Mouse (Mus musculus) stomach, embryonic 16.5 days (tissue): ENCODE data around the gene Neurod2. TPM values are rescaled to one million over a fixed set of nuclear protein-coding genes. Genes with fewer than 3 reads are reported as not detected.
A peak's percentile ranks its signal among the peaks of the same experiment; 100 is the strongest.

Source experiments
- ATAC-seq: fragments of 200-750 bp; cut with Nextera tagmentation; 2 replicates; pipeline ENCODE4 v1.8.0; 2017; ENCODE audit warnings: moderate number of reproducible peaks, moderate TSS enrichment; ENCODE audit not compliant: insufficient read depth, low FRiP score
- H3K27ac ChIP-seq: fragments of 300-500 bp; sonication (generic); 2 replicates; pipeline ENCODE4 v1.5.1; 2014; ENCODE audit warnings: low read length
- H3K27me3 ChIP-seq: fragments of 300-500 bp; sonication (generic); 2 replicates; pipeline ENCODE4 v1.6.1; 2014; ENCODE audit warnings: low read length, control low read depth, mixed read lengths; ENCODE audit not compliant: control insufficient read depth, insufficient read depth
- H3K36me3 ChIP-seq: fragments of 300-500 bp; sonication (generic); 2 replicates; pipeline ENCODE4 v1.6.1; 2014; ENCODE audit warnings: low read length; ENCODE audit not compliant: control insufficient read depth, insufficient read depth
- H3K4me1 ChIP-seq: fragments of 300-500 bp; sonication (generic); 2 replicates; pipeline ENCODE4 v1.6.1; 2014; ENCODE audit warnings: low read length, control low read depth, mixed read lengths; ENCODE audit not compliant: control insufficient read depth, insufficient read depth
- H3K4me2 ChIP-seq: fragments of 300-500 bp; sonication (generic); 2 replicates; pipeline ENCODE4 v1.6.1; 2014; ENCODE audit warnings: low read depth, low read length, mixed read lengths
- H3K4me3 ChIP-seq: fragments of 300-500 bp; sonication (generic); replicated peaks from 2 replicates; pipeline ENCODE4 v1.5.1; 2014; ENCODE audit warnings: mild to moderate bottlenecking, low read length
- H3K9ac ChIP-seq: fragments of 300-500 bp; sonication (generic); 2 replicates; pipeline ENCODE4 v1.6.1; 2014; ENCODE audit warnings: low read length
- H3K9me3 ChIP-seq: fragments of 300-500 bp; sonication (generic); replicated peaks from 2 replicates; pipeline ENCODE4 v1.6.1; 2016; ENCODE audit warnings: low read length, control low read depth; ENCODE audit not compliant: control insufficient read depth
- WGBS: fragments of 180-500 bp; shearing (Covaris S2); extraction: QIAGEN DNeasy Blood & Tissue Kit; methylation state at CpG from one replicate; pipeline ENCODE4 v1.1.7; 2014; 5-methylcytosine and 5-hydroxymethylcytosine counted together
- polyA plus RNA-seq: library from polyadenylated mRNA; unstranded; fragments of >200 nt; fragmentation: Nextera tagmentation; extraction: Ambion mirVana; gene quantifications from 2 replicates; pipeline ENCODE4 v1.2.1, GENCODE M21; 2015

Neurod2 gene
- polyA plus RNA-seq, 1 experiment from 2014 or later, result not detected

DNA sequence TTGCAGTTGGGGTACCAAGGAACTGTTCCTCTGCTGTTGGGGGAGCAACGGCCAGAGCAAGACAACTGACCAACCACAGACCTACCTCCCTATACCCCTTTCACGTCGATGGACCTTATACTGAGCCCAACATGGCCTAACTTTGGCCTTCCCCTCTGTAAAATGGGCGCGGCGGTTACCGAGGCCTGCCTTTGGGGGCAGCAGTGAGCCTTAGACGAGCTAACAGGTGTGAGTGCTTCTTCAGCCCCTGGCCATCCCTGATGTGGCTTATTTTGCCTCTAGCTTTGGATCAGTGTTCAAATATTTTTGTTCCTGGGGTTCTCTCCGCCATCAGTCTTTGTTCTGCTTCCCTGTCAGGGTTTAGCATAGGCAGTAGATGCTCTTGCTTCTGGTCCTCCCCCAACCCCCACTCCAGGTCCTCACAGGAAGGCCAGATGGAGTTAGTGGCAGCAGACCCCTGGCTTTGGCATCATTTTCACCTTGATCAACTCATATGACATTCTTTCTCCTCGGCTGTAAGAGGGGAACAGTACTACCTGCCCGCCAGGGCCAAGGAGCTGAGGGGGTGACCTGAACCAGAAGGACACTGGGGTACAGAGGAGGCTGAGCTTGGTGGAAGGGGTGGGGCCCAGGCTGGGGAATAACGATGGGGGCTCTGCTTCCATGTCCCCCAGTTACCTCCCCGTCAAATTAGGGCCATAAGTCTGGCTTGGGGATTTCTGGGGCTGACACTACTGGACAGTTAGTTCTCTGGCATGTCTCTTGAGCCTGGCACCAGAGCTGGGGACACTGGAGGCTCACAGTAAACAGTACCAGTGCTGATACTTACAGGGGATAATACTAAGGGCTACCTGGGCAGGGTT is 7.0 kb upstream of the Neurod2 start:
- no peak overlapping the region for H3K4me3 ChIP-seq
- no peaks in the 10 kb centered on the region for H3K9me3 ChIP-seq
- peaks cover 94% of the 10 kb centered on the region for H3K27me3 ChIP-seq
- H3K27ac ChIP-seq, result no peak overlapping the region
- WGBS, result 18% methylated on average over 13 of the region's 13 CpGs
- no peaks in the 10 kb centered on the region for H3K36me3 ChIP-seq
- H3K4me1 ChIP-seq, result peaks cover 15% of the 10 kb centered on the region; the same call in 1 of the 2 replicates
- H3K9ac ChIP-seq, result no peak overlapping the region
- ATAC-seq, result no peak
- H3K4me2 ChIP-seq, result no peak overlapping the region

DNA sequence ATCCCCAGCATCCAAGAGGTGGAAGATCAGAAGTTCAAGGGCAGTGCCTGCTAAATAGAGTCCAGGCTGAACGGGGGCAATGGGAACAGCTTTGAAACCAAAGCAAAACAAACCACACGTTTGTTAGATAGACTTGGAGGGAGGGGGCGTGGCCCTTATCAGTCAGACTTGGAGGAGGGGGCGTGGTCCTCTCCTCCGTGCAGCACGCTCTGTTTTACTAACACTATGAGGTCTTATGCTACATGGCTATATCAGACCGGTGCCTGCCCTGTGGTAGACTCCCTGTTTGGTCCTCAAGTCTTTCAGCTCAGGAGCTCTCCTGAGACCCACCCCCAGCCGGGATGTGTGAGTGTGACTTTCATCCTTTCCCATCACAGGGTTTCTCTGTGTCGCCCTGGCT is 5.8 kb upstream of the Neurod2 start:
- peaks cover 15% of the 10 kb centered on the region; the same call in 1 of the 2 replicates for H3K4me1 ChIP-seq
- ATAC-seq, result peak; percentile 45; the same call in 1 of the 2 replicates
- peaks cover 97% of the 10 kb centered on the region for H3K27me3 ChIP-seq
- no peak overlapping the region for H3K4me2 ChIP-seq
- H3K27ac ChIP-seq, result no peak overlapping the region
- WGBS, result 8% methylated on average over 9 of the region's 9 CpGs
- H3K9ac ChIP-seq, result no peak overlapping the region
- no peaks in the 10 kb centered on the region for H3K36me3 ChIP-seq
- H3K9me3 ChIP-seq, result no peaks in the 10 kb centered on the region
- H3K4me3 ChIP-seq, result no peak overlapping the region

DNA sequence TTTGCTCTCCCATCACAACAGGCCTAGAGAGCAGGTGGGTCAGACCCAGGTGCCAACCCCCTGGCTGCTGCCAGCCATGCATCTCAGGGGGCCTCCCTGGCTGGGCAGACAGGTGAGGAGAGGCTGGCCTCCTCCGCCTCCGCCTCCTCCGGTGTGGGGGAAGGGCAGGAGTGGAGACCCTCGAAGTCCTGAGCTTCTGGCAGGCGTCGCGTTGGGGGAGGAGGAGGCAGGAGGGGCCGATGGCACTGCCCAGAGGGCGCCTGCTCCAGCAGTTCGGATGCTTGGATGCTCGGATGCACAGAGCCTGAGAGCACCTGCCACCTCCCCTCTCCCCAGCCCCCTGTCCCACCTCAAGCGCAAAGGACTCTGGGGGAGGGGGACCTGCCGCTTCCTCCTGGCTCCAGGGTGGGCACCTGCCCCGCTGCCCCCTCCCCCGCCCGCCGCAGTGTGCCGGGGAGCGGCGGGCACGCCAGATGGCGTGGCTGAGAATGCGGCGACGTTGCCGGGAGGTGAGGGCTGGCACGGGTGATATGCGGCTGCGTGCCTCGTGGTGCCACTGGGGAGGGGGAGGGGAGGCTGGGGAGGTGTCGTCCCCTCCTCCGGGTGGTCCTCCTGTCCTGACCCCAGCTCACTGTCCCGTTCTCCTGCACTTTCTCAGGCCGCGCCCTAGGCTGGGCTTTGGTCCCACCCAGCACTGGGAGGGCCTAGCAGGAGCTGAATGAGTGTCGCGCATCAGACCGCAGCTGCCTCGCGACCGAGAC is 4.7 kb upstream of the Neurod2 start:
- Histone ChIP-seq H3K36me3 (no peaks in the 10 kb centered on the region), H3K9me3 (no peaks in the 10 kb centered on the region), H3K4me1 (peaks cover 8% of the 10 kb centered on the region; the same call in 1 of the 2 replicates), H3K9ac (no peak overlapping the region), H3K27ac (no peak overlapping the region), H3K4me2 (peak overlapping the region; percentile 34), H3K27me3 (peaks cover 97% of the 10 kb centered on the region), H3K4me3 (peak overlapping the region; percentile 26)
- 4% methylated on average over 41 of the region's 41 CpGs for WGBS
- ATAC-seq, result no peak

DNA sequence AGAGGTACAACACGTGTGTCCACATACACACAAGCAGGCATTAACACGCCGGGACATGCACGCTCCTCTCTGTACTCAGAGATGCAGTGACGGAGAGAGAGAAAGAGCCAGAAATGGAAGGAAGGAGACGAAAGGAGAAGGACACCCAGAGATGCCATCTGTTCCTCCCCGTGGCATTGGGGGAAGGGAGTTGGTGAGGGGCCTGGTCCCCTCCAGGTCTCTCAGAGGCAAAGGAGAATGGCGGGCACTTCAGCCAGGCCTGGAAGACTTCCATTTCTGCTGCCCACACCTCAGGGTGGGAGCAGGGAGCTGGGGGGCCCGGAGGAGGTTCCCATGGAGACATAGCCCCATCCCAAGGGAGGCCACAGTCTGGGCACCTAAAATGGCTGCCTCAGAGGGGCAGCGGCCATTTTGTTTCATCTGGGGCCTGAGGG is 3.8 kb upstream of the Neurod2 start:
- peaks cover 99% of the 10 kb centered on the region for H3K27me3 ChIP-seq
- H3K4me3 ChIP-seq, result no peak overlapping the region
- no peak for ATAC-seq
- H3K9ac ChIP-seq, result no peak overlapping the region
- no peak overlapping the region for H3K4me2 ChIP-seq
- no peaks in the 10 kb centered on the region for H3K36me3 ChIP-seq
- 68% methylated on average over 10 of the region's 10 CpGs for WGBS
- peaks cover 6% of the 10 kb centered on the region; the same call in 1 of the 2 replicates for H3K4me1 ChIP-seq
- no peak overlapping the region for H3K27ac ChIP-seq
- no peaks in the 10 kb centered on the region for H3K9me3 ChIP-seq

DNA sequence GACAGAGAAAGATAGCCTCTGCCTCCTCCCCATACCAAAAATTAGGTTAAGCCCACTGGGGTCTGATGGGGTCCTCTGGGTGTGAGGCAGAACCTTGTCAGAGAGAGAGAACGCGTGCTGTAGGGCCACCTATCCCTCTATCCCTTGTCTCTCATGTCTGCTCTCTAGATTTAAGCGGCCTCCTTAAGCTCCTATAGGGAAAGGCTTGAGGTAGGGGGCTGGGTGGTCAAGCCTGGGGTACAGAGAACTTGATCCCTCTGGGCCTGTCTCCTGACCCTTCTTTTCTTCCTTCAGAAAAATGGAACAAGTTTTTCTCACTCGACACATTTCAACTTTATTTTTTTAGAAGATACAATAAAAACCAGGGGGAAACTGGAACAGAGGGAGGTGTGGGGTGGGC is 3.4 kb upstream of the Neurod2 start:
- Histone ChIP-seq H3K27me3 (peaks cover 99% of the 10 kb centered on the region), H3K27ac (no peak overlapping the region), H3K9ac (no peak overlapping the region), H3K9me3 (no peaks in the 10 kb centered on the region), H3K4me1 (peaks cover 6% of the 10 kb centered on the region; the same call in 1 of the 2 replicates), H3K4me3 (no peak overlapping the region), H3K4me2 (no peak overlapping the region), H3K36me3 (no peaks in the 10 kb centered on the region)
- WGBS, result 82% methylated on average over 4 of the region's 4 CpGs
- ATAC-seq, result no peak

DNA sequence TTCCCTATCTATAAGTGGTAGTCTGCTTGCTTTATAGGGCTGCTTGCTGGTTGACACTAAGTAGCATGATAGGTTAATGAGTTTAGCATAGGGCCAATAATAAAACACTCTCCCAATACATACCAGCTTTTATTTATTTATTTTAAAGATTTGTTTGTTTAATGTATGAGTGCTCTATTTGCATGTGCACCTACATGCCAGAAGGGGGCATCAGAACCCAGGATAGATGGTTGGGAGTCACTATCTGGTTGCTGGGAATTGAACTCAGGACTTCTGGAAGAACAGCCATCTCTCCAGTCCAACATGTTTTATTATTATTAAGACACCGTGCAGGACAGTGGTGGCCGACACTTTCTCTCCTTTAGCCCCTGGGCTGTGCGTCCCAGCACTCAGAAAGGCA is 2.7 kb upstream of the Neurod2 start:
- no peaks in the 10 kb centered on the region for H3K9me3 ChIP-seq
- no peak for ATAC-seq
- H3K27ac ChIP-seq, result no peak overlapping the region
- no peak overlapping the region for H3K4me2 ChIP-seq
- H3K4me1 ChIP-seq, result peaks cover 10% of the 10 kb centered on the region; the same call in 1 of the 2 replicates
- H3K36me3 ChIP-seq, result no peaks in the 10 kb centered on the region
- no peak overlapping the region for H3K9ac ChIP-seq
- peaks cover 99% of the 10 kb centered on the region for H3K27me3 ChIP-seq
- WGBS, result 80% methylated on average over 3 of the region's 3 CpGs
- H3K4me3 ChIP-seq, result no peak overlapping the region

DNA sequence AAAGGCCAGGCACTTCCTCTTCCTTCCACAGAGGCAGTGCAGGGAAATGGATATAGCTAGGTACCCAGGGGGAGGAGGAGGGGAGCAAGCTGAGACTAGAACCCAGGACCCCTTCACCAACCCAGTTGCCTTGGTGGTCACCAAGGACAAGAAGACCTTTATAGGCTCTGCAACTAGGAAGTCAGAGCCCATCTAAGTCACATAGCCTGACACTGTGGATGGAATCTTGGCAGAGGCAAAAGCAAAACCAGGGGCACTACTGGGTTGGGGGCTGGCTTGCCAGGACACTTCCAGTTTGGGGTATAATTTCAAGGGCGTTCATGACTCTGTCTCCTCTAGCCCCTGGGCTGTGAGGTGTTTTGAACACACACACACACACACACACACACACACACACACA is 2.0 kb upstream of the Neurod2 start:
- H3K9me3 ChIP-seq, result no peaks in the 10 kb centered on the region
- no peak for ATAC-seq
- H3K9ac ChIP-seq, result no peak overlapping the region
- 50% methylated on average over 1 of the region's 1 CpGs for WGBS
- peaks cover 99% of the 10 kb centered on the region for H3K27me3 ChIP-seq
- H3K4me1 ChIP-seq, result peaks cover 10% of the 10 kb centered on the region; the same call in 1 of the 2 replicates
- no peaks in the 10 kb centered on the region for H3K36me3 ChIP-seq
- H3K4me2 ChIP-seq, result no peak overlapping the region
- no peak overlapping the region for H3K27ac ChIP-seq
- H3K4me3 ChIP-seq, result no peak overlapping the region

DNA sequence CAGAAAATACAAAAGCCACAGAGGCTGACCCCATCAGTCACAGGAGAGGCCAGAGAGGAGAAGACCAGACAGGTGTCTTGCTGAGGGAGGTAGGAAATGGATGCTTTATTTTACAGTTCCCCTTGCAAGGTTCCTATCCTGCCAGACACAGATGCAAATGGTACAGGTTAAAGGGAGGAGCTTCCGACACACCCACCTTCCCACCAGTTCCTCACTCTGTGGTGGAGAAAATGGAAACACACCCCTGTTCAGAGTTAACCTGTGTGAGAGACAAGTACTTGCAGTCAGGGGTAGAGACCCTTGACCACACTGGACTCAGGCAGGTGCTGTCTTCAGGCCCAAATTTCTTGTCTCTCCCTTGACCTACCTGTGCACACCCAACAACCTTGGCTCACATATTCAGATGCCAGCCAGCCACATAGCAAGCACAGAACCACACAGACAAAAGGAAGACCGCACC is 1.3 kb upstream of the Neurod2 start:
- Histone ChIP-seq H3K9ac (no peak overlapping the region), H3K27me3 (peaks cover 97% of the 10 kb centered on the region), H3K4me3 (no peak overlapping the region), H3K36me3 (no peaks in the 10 kb centered on the region), H3K4me2 (no peak overlapping the region), H3K4me1 (peaks cover 10% of the 10 kb centered on the region; the same call in 1 of the 2 replicates), H3K27ac (no peak overlapping the region), H3K9me3 (no peaks in the 10 kb centered on the region)
- 49% methylated on average over 2 of the region's 2 CpGs for WGBS
- ATAC-seq, result no peak
